Mouse (Mus musculus) myocyte (in vitro differentiated cells): Measurements from ENCODE around the gene Tacr3.

Source experiments
- CEBPB ChIP-seq: IDR thresholded peaks from 2 replicates; pipeline ENCODE4 v1.6.1; 2011; ENCODE audit warnings: mild to moderate bottlenecking, moderate library complexity; ENCODE audit not compliant: poor library complexity, insufficient read depth, severe bottlenecking
- E2F4 ChIP-seq: IDR thresholded peaks from one replicate; pipeline ENCODE4 v1.6.1; 2011; ENCODE audit warnings: mild to moderate bottlenecking, control low read depth, moderate library complexity; ENCODE audit not compliant: insufficient read depth
- MAX ChIP-seq: IDR thresholded peaks from one replicate; pipeline ENCODE4 v1.6.1; 2011; ENCODE audit warnings: low read depth, mild to moderate bottlenecking, control low read depth
- MYOD1 ChIP-seq, 3 experiments: IDR thresholded peaks; one replicate each; pipeline ENCODE4 v1.6.1; 2011; ENCODE audit warnings: control low read depth in 2 of 3, low read depth in 2 of 3, mild to moderate bottlenecking in 2 of 3, moderate library complexity in 1 of 3; ENCODE audit not compliant: insufficient read length in 2 of 3, control insufficient read depth in 1 of 3
- MYOG ChIP-seq, 3 experiments: IDR thresholded peaks; one replicate each; pipeline ENCODE4 v1.6.1; 2011; ENCODE audit warnings: control low read depth in 2 of 3, low read depth in 2 of 3, mild to moderate bottlenecking in 2 of 3; ENCODE audit not compliant: insufficient read length in 2 of 3, control insufficient read depth in 1 of 3, insufficient read depth in 1 of 3
- POLR2A ChIP-seq: IDR thresholded peaks from one replicate; pipeline ENCODE4 v1.6.1; 2011; ENCODE audit warnings: low read depth, mild to moderate bottlenecking, control low read depth, moderate library complexity; ENCODE audit not compliant: insufficient read length
- POLR2AphosphoS2 ChIP-seq: IDR thresholded peaks from one replicate; pipeline ENCODE4 v1.6.1; 2011; ENCODE audit warnings: low read depth, control low read depth; ENCODE audit not compliant: insufficient read length
- REST ChIP-seq: IDR thresholded peaks from one replicate; pipeline ENCODE4 v1.6.1; 2011; ENCODE audit warnings: mild to moderate bottlenecking, control low read depth, moderate library complexity; ENCODE audit not compliant: insufficient read depth, insufficient read length
- SRF ChIP-seq: IDR thresholded peaks from one replicate; pipeline ENCODE4 v1.6.1; 2011; ENCODE audit warnings: low read depth; ENCODE audit not compliant: control insufficient read depth, insufficient read length
- TCF12 ChIP-seq: IDR thresholded peaks from one replicate; pipeline ENCODE4 v1.6.1; 2011; ENCODE audit warnings: mild to moderate bottlenecking, control low read depth; ENCODE audit not compliant: poor library complexity, insufficient read depth, severe bottlenecking
- TCF3 ChIP-seq: IDR thresholded peaks from one replicate; pipeline ENCODE4 v1.6.1; 2011; ENCODE audit warnings: low read depth, control low read depth; ENCODE audit not compliant: insufficient read length
- USF1 ChIP-seq: IDR thresholded peaks from one replicate; pipeline ENCODE4 v1.6.1; 2011; ENCODE audit warnings: low read depth, mild to moderate bottlenecking, control low read depth, moderate library complexity

GRCm38 (mm10) chr3:134934703-134935102 is 105.9 kb downstream of the Tacr3 start:
- TF ChIP-seq USF1 (no peak), POLR2A (no peak), MAX (no peak), E2F4 (no peak), MYOD1 (IDR thresholded peaks at IDR 0.05; ENCODE audit: control insufficient read depth in 1 of 3, insufficient read length in 2 of 3, low read depth in 2 of 3) (no peak), CEBPB (no peak), SRF (no peak), TCF12 (no peak), POLR2AphosphoS2 (no peak), MYOG (IDR thresholded peaks at IDR 0.05; ENCODE audit: control insufficient read depth in 1 of 3, insufficient read depth in 1 of 3, insufficient read length in 2 of 3, low read depth in 2 of 3) (no peak), TCF3 (no peak), REST (no peak)
